Mouse (Mus musculus): ENCODE measurements around the gene Cdca7.

- TF ChIP-seq FLI1 (IDR thresholded peaks at IDR 0.05; ENCODE audit: low read length) (no peak), GATA1 (IDR thresholded peaks at IDR 0.05; ENCODE audit: borderline replicate concordance, low read length) (no peak)
These were observed 4.4 kb upstream of the Cdca7 start for GRCm38 (mm10) chr2:72471415-72472070.
